Mouse (Mus musculus) embryonic facial prominence, embryonic 10.5 days (tissue): ENCODE data around the gene Satb2. TPM values are rescaled to one million over a fixed set of nuclear protein-coding genes. Genes with fewer than 3 reads are reported as not detected.
"Not testable (repeated sequence)": the region's sequence is repeated elsewhere in the genome, so short reads cannot be mapped to it uniquely, and the experiment has no call there.

Experiments
- DNase-seq: peaks from one replicate; pipeline ENCODE4 v3.0.0-alpha.2; 2017; ENCODE audit warnings: low spot score
- H3K27ac ChIP-seq: fragments of 300-500 bp; sonication (generic); replicated peaks from 2 replicates; pipeline ENCODE4 v1.5.1; 2016; ENCODE audit warnings: mild to moderate bottlenecking
- H3K27me3 ChIP-seq: fragments of 300-500 bp; sonication (generic); replicated peaks from 2 replicates; pipeline ENCODE4 v1.6.1; 2016; ENCODE audit warnings: low read depth, mild to moderate bottlenecking; ENCODE audit not compliant: poor library complexity, severe bottlenecking
- H3K36me3 ChIP-seq: fragments of 300-500 bp; sonication (generic); replicated peaks from 2 replicates; pipeline ENCODE4 v1.6.1; 2016; ENCODE audit warnings: mild to moderate bottlenecking, moderate library complexity
- H3K4me1 ChIP-seq: fragments of 300-500 bp; sonication (generic); 2 replicates; pipeline ENCODE4 v1.6.1; 2016
- H3K4me3 ChIP-seq: fragments of 300-500 bp; sonication (generic); 2 replicates; pipeline ENCODE4 v1.5.1; 2016; ENCODE audit warnings: mild to moderate bottlenecking, moderate library complexity
- H3K9me3 ChIP-seq: fragments of 300-500 bp; sonication (generic); 2 replicates; pipeline ENCODE4 v1.6.1; 2016; ENCODE audit warnings: mild to moderate bottlenecking
- WGBS: fragments of 180-500 bp; shearing (Covaris S2); methylation state at CpG from one replicate; pipeline ENCODE4 v1.1.7; 2016; 5-methylcytosine and 5-hydroxymethylcytosine counted together
- polyA plus RNA-seq: library from polyadenylated mRNA; unstranded; fragments of >200 nt; fragmentation: Nextera tagmentation; extraction: Ambion mirVana; gene quantifications from 2 replicates; pipeline ENCODE4 v1.2.1, GENCODE M21; 2016

The Satb2 gene
- polyA plus RNA-seq, 1 experiment from 2014 or later = 11.3 TPM

- no peak for DNase-seq
- WGBS = 71% methylated on average over 7 of the region's 7 CpGs
- no peaks in the 10 kb centered on the region for H3K27me3 ChIP-seq
- H3K4me1 ChIP-seq = 0 out of 2 replicates have a peak, but pooled peaks cover 3% of the 10 kb centered on the region
- H3K36me3 ChIP-seq = peaks cover 30% of the 10 kb centered on the region
- H3K27ac ChIP-seq = no peak overlapping the region
- H3K9me3 ChIP-seq = no peaks in the 10 kb centered on the region
- H3K4me3 ChIP-seq = no peak overlapping the region
Measured at GRCm38 (mm10) chr1:56800611-56801010, 177.8 kb downstream of the Satb2 start.

- Histone ChIP-seq H3K4me3 (no peak overlapping the region), H3K27me3 (no peaks in the 10 kb centered on the region), H3K36me3 (peaks cover 32% of the 10 kb centered on the region), H3K27ac (no peak overlapping the region), H3K9me3 (no peaks in the 10 kb centered on the region), H3K4me1 (no peaks in the 10 kb centered on the region)
- no peak for DNase-seq
- 79% methylated on average over 19 of the region's 19 CpGs for WGBS
Measured at GRCm38 (mm10) chr1:56795016-56795608, 183.3 kb downstream of the Satb2 start.

- no peak for DNase-seq
- Histone ChIP-seq H3K4me1 (no peaks in the 10 kb centered on the region), H3K4me3 (no peak overlapping the region), H3K9me3 (no peaks in the 10 kb centered on the region), H3K27me3 (no peaks in the 10 kb centered on the region), H3K27ac (no peak overlapping the region), H3K36me3 (no peaks in the 10 kb centered on the region; the same call in 1 of the 2 replicates)
- 83% methylated on average over 2 of the region's 2 CpGs for WGBS
Measured at GRCm38 (mm10) chr1:56789641-56790040, 188.8 kb downstream of the Satb2 start.

GRCm38 (mm10) chr1:56782139-56782538 is 196.3 kb downstream of the Satb2 start:
- H3K27me3 ChIP-seq, H3K4me1 ChIP-seq, H3K27ac ChIP-seq, H3K36me3 ChIP-seq, DNase-seq, H3K4me3 ChIP-seq, H3K9me3 ChIP-seq: not testable (repeated sequence)
- WGBS = 95% methylated on average over 13 of the region's 13 CpGs

GRCm38 (mm10) chr1:56764205-56764604 is 214.2 kb downstream of the Satb2 start:
- Histone ChIP-seq H3K4me1 (no peaks in the 10 kb centered on the region), H3K27ac (no peak overlapping the region), H3K9me3 (no peaks in the 10 kb centered on the region), H3K4me3 (no peak overlapping the region), H3K27me3 (no peaks in the 10 kb centered on the region), H3K36me3 (no peaks in the 10 kb centered on the region)
- 92% methylated on average over 1 of the region's 1 CpGs for WGBS
- no peak for DNase-seq

GRCm38 (mm10) chr1:56761512-56761911 is 216.9 kb downstream of the Satb2 start:
- H3K9me3 ChIP-seq = no peaks in the 10 kb centered on the region
- no peak overlapping the region for H3K4me3 ChIP-seq
- no peaks in the 10 kb centered on the region for H3K27me3 ChIP-seq
- no peaks in the 10 kb centered on the region for H3K4me1 ChIP-seq
- DNase-seq = no peak
- H3K27ac ChIP-seq = no peak overlapping the region
- H3K36me3 ChIP-seq = no peaks in the 10 kb centered on the region
- 94% methylated on average over 1 of the region's 1 CpGs for WGBS

- Histone ChIP-seq H3K36me3 (no peaks in the 10 kb centered on the region), H3K4me1 (0 out of 2 replicates have a peak, but pooled peaks cover 8% of the 10 kb centered on the region), H3K27ac (no peak overlapping the region), H3K4me3 (no peak overlapping the region), H3K9me3 (no peaks in the 10 kb centered on the region), H3K27me3 (no peaks in the 10 kb centered on the region; the same call in 1 of the 2 replicates)
- DNase-seq = no peak
- 44% methylated on average over 1 of the region's 1 CpGs for WGBS
Measured at GRCm38 (mm10) chr1:56753283-56753682, 225.2 kb downstream of the Satb2 start.

- Histone ChIP-seq H3K4me3 (no peak overlapping the region), H3K27ac (no peak overlapping the region), H3K36me3 (no peaks in the 10 kb centered on the region), H3K4me1 (0 out of 2 replicates have a peak, but pooled peaks cover 8% of the 10 kb centered on the region), H3K9me3 (no peaks in the 10 kb centered on the region), H3K27me3 (no peaks in the 10 kb centered on the region; the same call in 1 of the 2 replicates)
- no peak for DNase-seq
- WGBS = 88% methylated on average over 2 of the region's 2 CpGs
Measured at GRCm38 (mm10) chr1:56750693-56751092, 227.8 kb downstream of the Satb2 start.

- DNase-seq = no peak
Measured at GRCm38 (mm10) chr1:56749629-56750311, 228.7 kb downstream of the Satb2 start.

GRCm38 (mm10) chr1:56748876-56749493 is 229.5 kb downstream of the Satb2 start:
- H3K4me3 ChIP-seq = no peak overlapping the region
- DNase-seq = no peak
- no peak overlapping the region for H3K27ac ChIP-seq
- WGBS = 88% methylated on average over 11 of the region's 11 CpGs
- no peaks in the 10 kb centered on the region for H3K9me3 ChIP-seq
- peaks cover 12% of the 10 kb centered on the region; the same call in 1 of the 2 replicates for H3K4me1 ChIP-seq
- H3K36me3 ChIP-seq = no peaks in the 10 kb centered on the region
- no peaks in the 10 kb centered on the region; the same call in 1 of the 2 replicates for H3K27me3 ChIP-seq

More at GRCm38 (mm10) chr1:56749629-56750311, 228.7 kb downstream of the Satb2 start:
- WGBS = 82% methylated on average over 16 of the region's 16 CpGs
- Histone ChIP-seq H3K4me3 (no peak overlapping the region), H3K27me3 (no peaks in the 10 kb centered on the region; the same call in 1 of the 2 replicates), H3K9me3 (no peaks in the 10 kb centered on the region), H3K36me3 (no peaks in the 10 kb centered on the region), H3K27ac (no peak overlapping the region), H3K4me1 (peaks cover 12% of the 10 kb centered on the region; the same call in 1 of the 2 replicates)
